Mouse (Mus musculus) embryonic fibroblast, embryonic 13.5 days (primary cell): ENCODE data around the gene Tead2.

Source experiments
- CTCF ChIP-seq: IDR thresholded peaks from 2 replicates; pipeline ENCODE4 v1.5.1; 2011; ENCODE audit warnings: mild to moderate bottlenecking, control low read depth, low read length, moderate library complexity, borderline replicate concordance; ENCODE audit not compliant: insufficient read depth
- POLR2A ChIP-seq: IDR thresholded peaks from 2 replicates; pipeline ENCODE4 v1.6.1; 2011; ENCODE audit warnings: low read depth, mild to moderate bottlenecking, control low read depth, low read length, moderate library complexity

- no peak for TF ChIP-seq CTCF
- no peak for TF ChIP-seq POLR2A
These were observed 18.2 kb downstream of the Tead2 start for GRCm38 (mm10) chr7:45233580-45234332.
